Mouse (Mus musculus) kidney, postnatal 25 days (tissue): ENCODE measurements around the gene Ppp4c.

Source experiments
- DNase-seq, 2 experiments: peaks; one replicate each; pipeline ENCODE4 v3.0.0; 2021; ENCODE audit warnings: mixed read lengths in 2 of 2

Gene Ppp4c

DNA sequence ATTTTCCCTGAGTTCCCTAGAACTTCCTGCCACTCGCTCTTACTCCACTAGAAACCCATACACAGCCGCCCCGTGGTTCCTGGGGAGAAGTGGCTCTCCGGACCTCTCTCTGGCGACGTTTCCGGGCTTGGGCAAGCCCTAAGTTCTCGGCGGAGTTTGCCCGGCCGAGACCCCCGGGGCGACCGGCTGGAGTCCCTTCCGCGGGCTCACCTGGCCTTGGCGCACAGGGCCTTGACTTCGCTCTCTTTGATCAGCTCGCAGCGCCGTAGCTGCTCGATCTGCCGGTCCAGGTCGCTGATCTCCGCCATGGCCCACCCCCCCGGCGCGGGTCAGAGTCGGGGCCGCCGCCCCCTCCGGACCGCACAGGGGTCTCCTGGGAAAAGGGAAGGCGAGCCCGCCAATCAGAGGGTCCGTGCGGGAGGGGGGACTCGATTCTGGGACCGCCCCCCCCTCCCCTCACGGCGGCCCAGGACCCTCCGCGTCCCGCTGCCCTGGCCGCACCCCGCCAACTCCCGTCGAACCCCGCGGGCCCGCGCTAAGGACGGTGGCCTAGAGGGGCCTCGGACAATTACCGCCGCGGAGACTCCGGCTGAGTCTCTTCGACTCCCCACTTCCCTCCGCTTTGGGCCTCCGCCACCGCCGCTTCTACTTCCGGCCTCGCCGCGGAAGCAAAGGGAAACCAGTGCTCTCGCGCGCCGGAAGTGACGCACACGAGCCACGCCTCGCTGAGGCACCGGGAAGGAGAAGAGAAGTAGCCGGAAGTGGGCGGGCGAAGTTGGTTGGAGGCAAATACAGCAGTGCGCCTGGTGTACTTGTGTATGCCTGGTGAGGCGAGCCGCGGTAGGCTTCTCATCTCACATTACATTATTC lies at the start of gene Ppp4c:
Gene Ppp4c, minus strand, starts transcription at position 646 of the 870 bp plus-strand sequence.
- DNase-seq: peak; percentile 98 to 99

DNA sequence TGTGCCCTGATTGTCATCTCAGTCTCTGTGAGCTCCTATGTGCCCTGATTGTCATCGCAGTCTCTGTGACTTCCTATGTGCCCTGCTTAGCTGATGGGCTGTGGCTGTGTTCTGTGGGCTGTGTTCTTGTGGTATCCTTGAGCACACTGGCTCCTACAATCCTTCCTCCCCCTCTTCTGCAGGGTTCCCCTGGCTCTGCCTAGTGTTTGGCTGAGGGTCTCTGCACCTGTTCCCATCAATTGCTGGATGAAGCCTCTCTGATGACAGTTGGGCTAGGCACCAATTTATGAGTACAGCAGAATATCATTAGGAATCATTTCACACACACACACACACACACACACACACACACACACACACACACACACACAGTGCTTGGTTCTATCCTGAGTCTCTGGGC lies 41.0 kb upstream of the Ppp4c start:
- no peak for DNase-seq

DNA sequence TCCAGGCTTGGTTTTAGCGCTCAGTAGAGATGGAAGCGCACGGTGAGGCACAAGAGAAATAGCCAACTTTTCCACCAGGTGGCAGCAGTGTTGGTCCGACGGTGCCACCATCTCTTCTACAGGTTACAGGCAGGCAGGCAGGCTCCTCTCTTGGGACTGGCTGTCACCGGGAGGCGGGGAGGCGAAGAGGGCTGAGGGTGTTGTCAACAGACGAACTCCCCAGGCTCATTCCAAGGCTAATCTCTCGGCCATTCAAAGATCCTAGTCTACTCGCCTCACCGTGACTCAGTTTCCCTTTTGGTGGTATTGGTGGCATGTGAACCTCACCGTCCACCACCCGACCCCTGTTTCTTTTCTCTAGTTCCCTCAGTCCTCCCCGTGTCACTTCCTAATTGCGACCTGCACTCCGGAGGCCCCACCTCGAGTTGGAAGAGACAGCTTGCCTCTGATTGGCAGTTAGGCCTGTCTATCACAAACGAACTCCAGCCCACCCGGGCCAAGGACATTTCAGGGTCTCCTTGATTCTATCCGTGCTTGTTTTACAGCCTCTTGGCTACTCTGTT lies 39.8 kb upstream of the Ppp4c start:
- peak; percentile 91 for DNase-seq

DNA sequence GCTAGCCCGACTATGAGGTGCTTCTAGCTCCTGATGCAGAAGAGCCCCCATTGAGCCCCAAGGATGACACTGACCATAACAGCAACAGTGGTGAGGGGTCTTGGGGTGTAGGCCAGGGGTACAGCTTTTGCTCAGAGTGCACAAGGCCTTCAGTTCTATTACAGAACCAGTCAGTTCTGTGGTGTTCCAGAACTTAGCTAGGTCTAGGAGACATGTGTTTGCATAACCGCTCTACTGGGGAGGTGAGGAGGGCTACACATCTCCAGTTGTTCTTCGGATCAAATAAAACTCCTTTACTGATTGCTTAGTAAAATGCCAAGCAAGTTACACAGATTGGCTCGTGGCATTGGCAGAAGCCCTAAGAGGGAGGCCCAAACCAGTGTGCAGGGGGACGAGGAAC lies 39.2 kb upstream of the Ppp4c start, which contains the start of gene 4930451I11Rik:
Gene 4930451I11Rik, minus strand, starts transcription at position 101 of the 400 bp plus-strand sequence.
- no peak for DNase-seq

DNA sequence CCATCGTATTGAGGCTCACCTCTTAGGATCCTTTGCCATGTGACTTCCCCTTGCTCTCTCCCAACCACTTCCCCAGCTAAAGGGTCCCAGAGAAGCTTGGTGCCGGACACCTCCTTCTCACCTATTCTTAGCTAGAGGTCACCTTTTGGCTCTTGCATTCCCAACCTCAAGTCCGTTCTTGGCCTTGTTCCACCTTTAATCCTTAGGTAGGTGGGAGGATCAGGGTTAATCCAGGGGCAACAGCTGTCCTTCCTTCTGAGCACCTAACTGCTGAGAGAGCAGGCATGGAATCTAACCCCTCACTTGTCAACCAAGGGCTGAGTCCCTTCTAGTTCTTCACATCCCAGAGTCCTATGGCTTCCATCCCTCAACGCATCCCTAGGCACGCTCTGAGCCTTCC lies 33.7 kb upstream of the Ppp4c start:
- DNase-seq: no peak

DNA sequence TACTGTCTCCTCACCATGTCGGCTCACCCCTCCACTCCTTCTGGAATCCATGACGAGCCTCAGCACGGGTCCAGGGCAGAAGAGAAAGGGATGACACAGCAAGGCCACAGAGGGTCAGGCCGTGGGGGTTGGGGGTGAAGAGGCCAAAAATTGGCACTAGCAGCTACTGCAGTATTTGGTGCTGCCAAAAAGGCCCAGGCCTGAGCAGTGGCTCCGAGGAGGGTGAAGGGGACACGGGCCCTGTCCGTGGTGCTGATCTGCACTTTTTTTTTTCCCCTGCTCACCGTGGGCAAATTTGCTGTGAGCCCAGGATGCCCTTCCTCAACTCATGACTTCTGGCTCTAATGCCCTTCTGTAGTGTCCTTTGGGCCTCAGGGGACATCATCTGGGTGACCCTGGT lies 33.1 kb upstream of the Ppp4c start:
- no peak for DNase-seq

DNA sequence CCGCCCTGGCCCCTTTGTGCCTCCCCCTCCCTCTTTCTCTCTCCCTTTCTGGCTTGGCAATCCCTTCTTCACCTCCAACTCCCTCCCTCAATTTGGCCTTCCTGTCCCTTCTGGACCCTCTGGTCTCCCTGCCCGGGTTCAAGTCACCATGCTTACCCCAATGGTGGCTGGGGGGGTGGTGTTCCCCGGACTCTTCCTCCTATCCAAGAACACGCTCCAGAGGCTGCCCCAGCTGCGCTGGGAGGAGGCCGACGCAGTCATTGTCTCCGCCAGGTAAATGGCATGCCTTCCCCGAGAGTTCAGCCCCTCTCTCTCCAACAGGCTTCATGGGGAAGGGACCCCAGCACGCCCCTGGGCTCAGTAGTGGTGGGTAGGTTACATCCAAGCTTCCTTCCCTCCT lies 31.6 kb upstream of the Ppp4c start:
- no peak for DNase-seq

DNA sequence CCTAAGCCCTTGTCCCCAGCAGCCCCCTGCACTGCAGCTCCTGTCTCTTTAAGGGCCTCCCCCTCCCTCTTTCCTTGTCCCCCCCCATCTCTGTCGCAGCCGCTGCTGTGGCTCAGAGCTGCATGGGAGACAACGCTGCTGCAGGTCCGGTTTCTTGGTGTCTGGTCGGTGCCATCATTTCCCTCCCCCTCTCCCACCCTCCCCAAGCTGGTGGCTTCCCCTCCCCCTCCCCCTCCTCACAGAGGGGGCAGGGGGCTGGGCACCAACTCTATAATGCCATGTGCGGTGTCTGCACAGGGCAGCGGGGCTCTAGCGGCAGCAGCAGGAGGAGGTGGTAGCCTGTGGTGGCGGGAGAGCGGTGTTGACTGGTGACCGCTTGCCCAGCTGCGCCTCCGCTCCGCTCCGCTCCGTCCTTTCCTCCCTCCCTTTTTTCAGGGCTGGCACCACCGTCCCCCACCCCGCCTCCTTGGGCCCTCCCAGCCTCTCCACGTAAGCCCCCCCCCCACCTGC lies 31.0 kb upstream of the Ppp4c start:
- peak in 1 of 2 experiments; percentile 40 for DNase-seq

DNA sequence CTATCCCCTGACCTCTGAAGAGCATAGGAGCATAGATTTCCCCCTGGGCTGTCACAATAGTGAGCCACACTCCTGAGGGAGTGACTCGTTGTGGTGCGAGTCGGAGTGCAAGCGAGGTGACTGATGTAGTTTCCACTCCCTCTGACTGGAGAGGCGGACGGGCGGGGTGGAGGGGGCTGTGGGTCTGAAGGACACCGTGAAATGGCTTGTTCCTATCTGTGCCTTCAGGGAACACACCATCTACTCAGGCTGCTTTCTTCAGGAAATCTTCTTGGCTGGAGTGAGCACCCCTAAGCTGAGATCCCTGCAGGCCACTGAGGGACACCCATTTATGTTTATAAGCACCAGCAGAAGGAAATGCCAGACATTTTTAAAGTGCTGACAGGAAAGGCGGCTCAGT lies 30.4 kb upstream of the Ppp4c start:
- DNase-seq: peak in 1 of 2 experiments; percentile 56

DNA sequence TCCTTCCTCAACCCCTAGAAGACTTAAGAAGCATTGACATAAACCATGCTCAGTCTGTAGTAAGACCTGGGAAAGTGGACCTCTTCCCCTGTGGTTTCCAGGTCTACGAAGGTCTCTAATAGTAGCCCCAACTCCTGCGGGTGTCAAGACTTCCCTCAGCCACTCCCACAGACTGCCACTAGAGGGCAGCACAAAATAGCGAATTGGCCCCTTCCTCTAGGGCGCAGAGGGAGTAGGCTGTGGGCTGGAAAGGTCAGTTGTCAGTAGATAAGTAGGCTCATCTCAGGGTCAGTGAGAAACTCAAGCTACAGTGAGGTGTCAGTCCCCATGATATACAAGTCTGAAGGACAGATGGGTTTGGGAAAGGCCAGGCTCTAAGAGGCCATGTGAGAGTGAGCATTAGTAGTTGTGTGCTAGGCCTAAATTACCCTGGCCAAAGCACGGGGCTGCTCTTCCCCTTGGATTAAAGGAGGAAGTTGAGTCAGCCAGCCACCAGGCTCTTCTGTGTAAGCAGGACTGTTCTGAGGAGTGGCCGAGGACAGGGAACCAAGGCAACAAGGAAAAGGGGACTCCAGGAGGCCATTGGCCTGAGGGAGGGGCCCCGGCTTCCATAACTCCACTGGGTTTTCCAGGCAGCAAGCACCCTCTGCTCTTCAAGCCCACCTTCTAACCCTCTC lies 29.7 kb upstream of the Ppp4c start:
- DNase-seq: peak; percentile 83 to 89

DNA sequence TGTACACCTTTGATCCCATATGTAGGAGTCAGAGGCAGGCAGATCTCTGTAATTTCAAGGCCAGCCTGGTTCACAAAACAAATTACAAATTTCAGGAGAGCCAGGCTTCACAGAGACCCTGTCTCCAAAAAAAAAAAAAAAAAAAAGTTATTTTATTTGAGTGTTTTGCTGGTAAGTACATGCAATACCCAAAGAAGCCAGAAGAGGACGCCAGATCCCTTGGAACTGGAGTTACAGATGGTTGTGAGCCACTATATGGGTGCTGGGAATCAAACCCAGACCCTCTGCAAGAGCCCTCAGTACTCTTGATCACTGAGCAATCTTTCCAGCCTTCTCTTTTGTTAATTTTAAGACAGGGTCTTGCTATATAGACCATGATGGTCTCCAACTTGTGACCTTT lies 26.5 kb upstream of the Ppp4c start:
- DNase-seq: no peak

DNA sequence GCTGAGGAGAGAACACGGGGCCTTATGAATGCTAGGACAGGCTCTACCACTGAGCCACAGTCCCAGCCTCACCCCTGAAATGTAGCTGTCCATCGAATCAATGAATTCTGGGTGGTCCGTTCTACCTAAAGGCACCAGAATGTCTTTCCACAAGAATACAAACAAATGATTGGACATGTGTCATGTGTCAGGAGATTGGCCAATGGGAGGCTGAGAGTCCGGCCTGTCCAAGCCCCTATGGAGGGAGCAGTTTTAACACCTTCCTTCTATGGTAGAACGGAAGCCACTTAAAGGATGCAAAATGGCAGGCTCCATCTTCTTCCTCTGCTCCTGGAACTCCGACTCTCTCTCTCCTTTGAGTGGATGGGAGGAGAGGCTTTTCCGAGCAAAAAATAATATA lies 25.3 kb upstream of the Ppp4c start:
- peak in 1 of 2 experiments; percentile 5 for DNase-seq

DNA sequence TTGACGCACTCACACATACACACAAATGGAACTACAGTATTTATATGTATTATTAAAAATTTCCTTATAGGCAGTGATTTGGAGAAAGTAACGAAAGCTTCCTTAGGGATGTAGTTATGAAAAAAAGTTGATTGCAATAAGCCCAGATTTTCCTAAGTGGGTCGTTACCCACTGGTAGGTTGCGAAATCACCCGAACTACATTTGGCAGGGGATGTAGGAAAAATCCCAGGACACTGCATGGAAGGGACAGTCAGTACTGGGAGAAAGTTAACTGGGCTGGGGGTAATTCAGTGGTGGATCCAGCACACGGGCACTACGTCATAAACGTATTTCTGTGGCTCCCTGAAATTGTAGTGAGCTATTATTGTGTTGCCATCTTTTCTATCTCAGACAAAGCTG lies 24.2 kb upstream of the Ppp4c start:
- DNase-seq: peak in 1 of 2 experiments; percentile 32

DNA sequence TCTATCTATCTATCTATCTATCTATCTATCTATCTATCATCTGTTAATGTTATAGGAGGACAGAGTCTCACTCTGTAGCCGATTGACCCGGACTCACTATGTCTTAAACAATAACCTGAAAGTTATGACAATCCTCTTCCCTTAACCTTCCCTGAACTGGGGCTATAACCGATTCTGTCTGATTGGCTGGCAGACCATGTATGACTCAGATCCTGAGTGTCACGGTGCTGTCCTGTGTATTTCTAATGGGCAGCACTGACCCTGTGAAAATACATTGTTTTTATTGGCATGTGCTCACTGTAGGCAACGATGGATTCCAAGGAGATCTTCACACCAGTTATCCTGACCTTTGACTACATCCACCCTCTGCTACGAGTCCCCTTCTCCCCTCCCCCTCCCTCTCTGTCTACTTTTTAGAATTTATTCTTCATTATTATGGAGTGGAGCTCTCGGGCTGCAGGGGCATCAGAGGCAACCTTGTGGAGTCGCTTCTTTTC lies 23.5 kb upstream of the Ppp4c start:
- DNase-seq: no peak

DNA sequence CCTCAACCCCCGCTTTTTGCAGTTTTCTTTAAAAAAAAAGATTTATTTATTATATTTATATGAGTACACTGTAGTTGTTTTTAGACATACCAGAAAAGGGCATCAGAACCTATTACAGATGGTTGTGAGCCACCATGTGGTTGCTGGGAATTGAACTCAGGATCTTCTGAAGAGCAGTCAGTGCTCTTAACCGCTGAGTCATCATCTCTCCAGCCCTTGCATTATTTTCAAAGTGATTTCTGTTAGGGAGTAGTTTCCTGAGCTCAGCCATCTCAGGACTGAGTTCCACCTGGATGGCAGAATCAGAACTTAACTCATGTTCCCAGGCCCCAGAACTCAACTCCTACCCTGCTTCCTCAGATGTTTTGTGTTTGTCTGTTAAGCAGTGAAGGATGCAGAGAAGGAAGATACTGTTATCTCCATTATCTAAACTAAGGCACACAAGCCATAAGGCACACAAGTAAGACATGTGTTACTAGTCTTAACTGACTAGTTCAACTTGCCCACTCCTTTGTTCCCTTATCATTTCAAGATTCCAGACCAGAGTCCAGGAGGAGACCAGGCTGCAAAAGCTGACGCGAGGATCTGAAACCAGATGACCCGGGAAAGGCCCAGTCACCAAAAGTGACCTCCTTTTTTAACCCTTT lies 17.6 kb upstream of the Ppp4c start:
- DNase-seq: no peak

DNA sequence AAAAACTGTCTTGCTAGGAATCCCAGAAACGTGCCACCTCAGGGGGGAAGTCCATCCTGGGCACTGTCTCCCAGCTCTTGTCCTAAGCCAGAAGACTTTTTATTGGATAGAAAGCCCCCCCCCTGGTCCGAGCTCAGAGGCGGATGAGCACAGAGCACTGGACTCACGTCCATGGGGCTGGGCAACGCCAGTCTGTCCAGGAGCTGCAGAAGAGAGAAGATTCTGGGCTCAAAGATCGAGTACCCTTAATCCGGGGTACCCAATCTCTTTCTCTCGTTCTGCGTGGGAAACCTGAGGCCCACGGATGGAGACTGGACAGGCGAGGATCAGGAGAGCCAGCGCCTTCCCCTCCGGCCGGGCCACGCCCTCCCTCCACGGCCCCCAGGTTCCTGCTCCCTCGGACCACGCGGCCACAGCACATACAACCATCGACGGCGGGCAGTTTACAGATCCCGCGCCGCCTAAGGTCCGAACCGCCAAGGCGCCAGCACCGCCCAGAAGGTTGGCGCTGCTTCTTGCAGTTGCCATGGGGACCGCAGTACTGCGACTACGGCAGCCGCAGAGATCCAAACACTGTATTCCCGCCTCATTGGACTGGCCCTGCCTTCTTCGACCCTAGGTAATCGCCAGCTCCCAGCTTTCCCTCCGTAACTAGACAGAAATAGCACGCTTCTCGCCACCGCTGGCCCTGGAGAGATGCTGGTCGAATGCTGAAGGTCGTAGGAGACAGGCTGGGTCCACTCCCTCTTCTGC lies 16.6 kb upstream of the Ppp4c start:
- peak; percentile 92 to 96 for DNase-seq

DNA sequence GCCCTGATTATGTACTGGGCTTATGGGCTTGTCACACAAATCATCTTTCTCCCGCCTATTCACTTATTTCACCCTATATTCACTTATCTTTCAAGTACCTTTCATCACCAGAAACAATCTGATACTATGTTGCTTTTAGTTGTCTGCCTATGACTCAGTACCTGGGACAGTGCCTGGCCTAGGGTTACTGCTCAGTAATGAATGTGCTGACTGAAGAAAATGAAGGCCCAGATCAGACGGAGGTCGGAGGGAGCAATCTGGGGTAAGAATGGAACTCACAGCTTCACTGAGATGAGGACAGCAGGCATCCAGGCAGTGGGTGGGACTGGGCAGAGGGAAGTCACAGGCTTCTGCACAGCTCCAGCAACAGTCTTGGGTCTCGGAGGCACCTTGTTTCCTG lies 15.1 kb upstream of the Ppp4c start:
- DNase-seq: no peak

DNA sequence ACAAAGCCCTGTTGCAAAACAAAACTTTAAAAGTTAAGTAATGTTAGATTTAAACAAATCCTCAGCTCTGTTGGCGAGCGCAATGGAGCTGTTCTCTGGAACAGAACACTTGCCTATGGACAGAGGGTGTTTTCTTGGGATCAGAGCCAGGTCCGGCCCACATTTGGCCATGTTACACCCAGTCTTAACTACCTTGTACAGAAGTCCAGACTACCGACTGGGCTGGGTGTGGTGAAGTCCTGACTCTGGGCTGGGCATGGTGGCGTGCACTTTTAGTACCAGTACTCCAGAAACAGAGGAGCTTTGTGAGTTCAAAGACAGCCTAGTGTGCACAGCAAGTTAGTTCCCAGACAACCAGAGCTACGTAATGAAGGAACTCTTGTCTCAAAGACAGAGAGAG lies 14.7 kb upstream of the Ppp4c start:
- DNase-seq: peak; percentile 71 to 84

DNA sequence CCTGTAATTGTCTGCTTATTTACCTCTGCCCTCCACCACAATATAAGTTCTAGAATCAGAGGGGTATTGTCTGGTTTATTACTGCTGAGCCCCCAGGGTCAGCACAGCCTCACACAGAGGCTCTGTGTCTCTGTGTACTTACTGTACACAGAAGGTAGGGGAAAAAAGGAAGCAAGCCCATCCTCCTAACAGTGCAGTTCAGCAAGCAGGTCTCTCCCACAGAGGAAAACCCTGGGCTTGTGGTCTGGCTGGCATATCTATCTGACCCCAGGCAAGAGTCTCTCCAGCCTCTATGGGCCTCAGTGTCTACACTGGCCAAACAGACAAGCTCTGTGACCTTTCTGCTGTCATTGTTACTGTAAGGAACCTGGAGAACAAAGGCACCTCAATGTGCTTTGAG lies 11.5 kb upstream of the Ppp4c start:
- no peak for DNase-seq

DNA sequence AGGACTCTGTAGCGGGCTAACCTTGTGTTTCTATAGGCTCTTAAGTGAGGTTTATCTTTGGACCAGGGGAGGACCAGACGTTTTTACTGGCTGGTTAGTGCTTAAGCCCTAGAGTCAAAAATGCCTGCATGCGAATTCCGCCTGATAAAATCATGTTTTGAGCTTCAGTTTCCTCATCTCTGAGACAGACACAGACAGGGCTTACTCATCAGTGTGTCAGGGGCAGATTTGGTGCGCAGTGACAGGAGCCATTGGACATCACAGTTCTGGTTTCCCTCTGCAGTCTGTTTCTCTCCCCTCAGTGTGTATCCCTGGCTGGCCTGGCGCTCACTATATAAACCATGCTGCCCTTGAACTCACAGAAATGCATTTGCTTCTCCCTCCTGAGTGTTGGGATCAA lies 10.9 kb upstream of the Ppp4c start:
- no peak for DNase-seq

DNA sequence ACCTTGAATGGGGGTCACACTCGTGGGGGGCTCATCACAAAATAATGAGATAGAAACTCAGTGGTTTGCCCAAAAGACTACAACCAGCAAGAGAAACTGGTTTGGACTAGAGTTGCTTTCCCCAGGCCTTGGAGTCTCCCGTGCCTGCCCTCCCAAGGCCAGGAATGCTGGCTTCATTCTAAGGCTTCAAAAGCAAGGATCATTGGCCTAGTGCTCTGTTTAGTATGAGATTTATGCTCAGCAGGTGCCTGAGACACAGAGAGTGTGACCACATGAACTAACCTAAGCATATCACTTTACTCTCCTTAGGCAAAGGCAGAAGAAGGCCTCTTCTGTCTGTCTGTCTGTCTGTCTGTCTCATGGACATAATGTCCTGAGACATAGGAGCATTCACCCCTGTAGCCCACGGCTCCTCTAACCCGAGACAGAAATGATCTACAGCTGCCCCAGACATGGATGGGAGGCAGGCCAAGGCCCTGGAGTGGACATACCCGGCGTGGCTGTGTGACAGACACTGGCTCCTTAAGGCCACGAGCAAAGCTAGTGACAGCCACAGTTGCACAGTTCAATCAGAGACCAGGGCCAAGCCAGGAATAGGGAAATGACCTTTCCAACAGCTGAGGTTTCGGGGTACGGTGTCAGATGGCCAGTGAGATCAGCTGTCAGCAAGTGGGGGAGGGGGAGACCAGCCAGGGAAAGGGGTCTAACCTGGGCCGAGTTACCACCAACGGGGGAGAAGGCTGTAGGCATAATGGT lies 10.0 kb upstream of the Ppp4c start:
- DNase-seq: no peak
